Mouse (Mus musculus) myocyte (in vitro differentiated cells): ENCODE results near the gene Igfbp2.
A peak's percentile ranks its signal among the peaks of the same experiment; 100 is the strongest.

Source experiments
- E2F4 ChIP-seq: IDR thresholded peaks from one replicate; pipeline ENCODE4 v1.6.1; 2011; ENCODE audit warnings: mild to moderate bottlenecking, control low read depth, moderate library complexity; ENCODE audit not compliant: insufficient read depth
- MAX ChIP-seq: IDR thresholded peaks from one replicate; pipeline ENCODE4 v1.6.1; 2011; ENCODE audit warnings: low read depth, mild to moderate bottlenecking, control low read depth
- MYOG ChIP-seq, 3 experiments: IDR thresholded peaks; one replicate each; pipeline ENCODE4 v1.6.1; 2011; ENCODE audit warnings: control low read depth in 2 of 3, low read depth in 2 of 3, mild to moderate bottlenecking in 2 of 3; ENCODE audit not compliant: insufficient read length in 2 of 3, control insufficient read depth in 1 of 3, insufficient read depth in 1 of 3
- POLR2A ChIP-seq: IDR thresholded peaks from one replicate; pipeline ENCODE4 v1.6.1; 2011; ENCODE audit warnings: low read depth, mild to moderate bottlenecking, control low read depth, moderate library complexity; ENCODE audit not compliant: insufficient read length
- POLR2AphosphoS2 ChIP-seq: IDR thresholded peaks from one replicate; pipeline ENCODE4 v1.6.1; 2011; ENCODE audit warnings: low read depth, control low read depth; ENCODE audit not compliant: insufficient read length
- REST ChIP-seq: IDR thresholded peaks from one replicate; pipeline ENCODE4 v1.6.1; 2011; ENCODE audit warnings: mild to moderate bottlenecking, control low read depth, moderate library complexity; ENCODE audit not compliant: insufficient read depth, insufficient read length
- TCF12 ChIP-seq: IDR thresholded peaks from one replicate; pipeline ENCODE4 v1.6.1; 2011; ENCODE audit warnings: mild to moderate bottlenecking, control low read depth; ENCODE audit not compliant: poor library complexity, insufficient read depth, severe bottlenecking
- TCF3 ChIP-seq: IDR thresholded peaks from one replicate; pipeline ENCODE4 v1.6.1; 2011; ENCODE audit warnings: low read depth, control low read depth; ENCODE audit not compliant: insufficient read length
- USF1 ChIP-seq: IDR thresholded peaks from one replicate; pipeline ENCODE4 v1.6.1; 2011; ENCODE audit warnings: low read depth, mild to moderate bottlenecking, control low read depth, moderate library complexity

DNA sequence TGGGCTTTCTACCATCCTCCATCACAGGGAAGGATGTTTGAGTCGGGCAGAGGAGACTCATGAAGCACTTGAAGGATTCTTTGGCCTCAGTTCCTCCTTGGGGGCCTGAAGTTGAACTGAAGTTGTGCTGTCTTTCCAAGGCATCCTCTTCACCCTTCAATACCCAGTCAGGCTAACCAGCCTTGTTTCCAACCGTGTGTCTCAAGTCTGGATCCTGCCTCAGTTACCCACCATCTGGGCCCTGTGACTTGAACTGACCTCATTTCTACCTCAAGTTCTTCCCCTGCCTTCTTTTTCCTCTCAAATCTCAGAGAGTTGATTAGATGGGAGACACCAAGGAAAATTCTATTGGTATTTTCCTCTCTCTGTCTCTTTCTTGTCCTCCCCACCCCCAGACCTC is 36.2 kb downstream of the Igfbp2 start:
- TF ChIP-seq MYOG (IDR thresholded peaks at IDR 0.05; ENCODE audit: control insufficient read depth in 1 of 3, insufficient read depth in 1 of 3, insufficient read length in 2 of 3, low read depth in 2 of 3) (no peak), USF1 (no peak), TCF3 (no peak), TCF12 (no peak), E2F4 (no peak), POLR2AphosphoS2 (peak; percentile 86), MAX (no peak), POLR2A (peak; percentile 34), REST (no peak)
